Mouse (Mus musculus): ENCODE measurements around the gene Nepro.

Gene Nepro

DNA sequence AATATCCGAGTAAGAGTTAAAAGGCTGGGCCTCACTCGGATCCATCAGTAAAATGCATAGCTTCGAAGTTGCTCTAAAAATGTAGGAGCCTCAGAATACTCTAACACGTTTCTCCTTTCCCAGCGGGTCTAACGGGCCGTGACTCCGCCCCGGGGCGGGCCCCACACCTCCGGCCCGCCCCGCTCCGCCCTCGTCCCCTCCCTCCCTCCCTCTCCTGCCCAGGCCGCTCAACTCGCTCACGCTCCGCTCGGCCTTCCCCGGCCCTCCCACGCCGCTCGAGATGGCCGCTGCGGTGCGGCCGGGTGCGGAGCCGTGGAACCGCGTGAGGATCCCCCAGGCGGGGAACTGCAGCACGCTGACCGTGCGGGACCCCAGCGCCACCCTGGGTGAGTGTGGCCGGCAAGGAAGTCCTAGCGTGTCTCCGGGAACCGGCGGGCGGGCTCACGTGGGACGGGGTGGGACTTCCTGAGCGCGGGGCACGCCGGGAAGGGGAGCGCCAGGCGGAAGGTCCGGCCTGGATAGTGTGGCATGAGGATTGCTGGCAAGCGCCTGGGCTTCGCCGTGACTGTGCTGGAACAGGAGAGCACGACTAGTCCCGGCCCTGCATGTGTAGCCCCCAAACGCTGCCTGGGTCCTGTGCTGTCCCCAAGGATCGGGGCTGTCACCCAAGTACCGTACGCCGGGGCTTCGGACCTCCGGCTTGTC is at the start of gene Nepro:
Gene Nepro (plus strand): TSS at position 219 of the 705 bp plus-strand sequence.
- DNase-seq (ENCODE audit: extremely low spot score), result peak; percentile 98

DNA sequence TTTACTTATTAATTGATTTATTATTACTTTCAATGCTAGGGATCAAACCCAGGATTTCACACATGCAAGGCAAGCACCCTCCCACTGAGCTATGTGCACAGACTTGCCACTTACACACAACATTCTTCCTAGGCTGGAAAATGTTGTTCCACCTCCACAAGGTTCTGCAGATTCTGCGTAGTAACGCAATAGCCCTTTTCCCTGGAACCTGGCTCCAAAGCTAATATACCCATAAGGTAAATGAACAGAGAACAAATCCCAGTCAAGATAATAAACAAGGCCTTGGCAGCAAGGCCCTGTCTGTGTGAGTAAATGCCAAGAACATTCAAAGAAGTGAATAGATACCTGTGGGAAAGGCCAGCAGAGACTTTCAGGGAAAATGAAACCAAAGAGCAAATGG is 47.7 kb upstream of the Nepro start:
- no peak for DNase-seq (ENCODE audit: extremely low spot score)

DNA sequence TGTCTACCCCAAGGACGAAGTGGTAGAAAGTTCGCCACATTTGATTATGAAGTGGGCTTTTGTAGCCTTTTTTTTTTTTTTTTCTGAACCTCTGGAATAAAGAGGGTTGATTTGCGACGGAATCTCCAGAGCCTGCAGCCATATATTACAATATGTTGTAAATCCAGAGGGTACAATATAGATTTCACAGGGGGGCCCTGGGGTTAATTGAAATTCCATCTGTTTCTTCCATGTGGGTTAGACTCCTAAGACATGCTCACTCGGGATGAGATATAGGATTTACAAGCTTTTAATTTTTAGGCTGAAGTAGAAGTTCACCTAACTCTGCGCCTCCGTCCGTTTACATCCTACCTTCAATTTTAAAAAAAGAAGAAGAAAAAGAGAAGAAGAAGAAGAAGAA is 45.0 kb upstream of the Nepro start:
- no peak for DNase-seq (ENCODE audit: extremely low spot score)

DNA sequence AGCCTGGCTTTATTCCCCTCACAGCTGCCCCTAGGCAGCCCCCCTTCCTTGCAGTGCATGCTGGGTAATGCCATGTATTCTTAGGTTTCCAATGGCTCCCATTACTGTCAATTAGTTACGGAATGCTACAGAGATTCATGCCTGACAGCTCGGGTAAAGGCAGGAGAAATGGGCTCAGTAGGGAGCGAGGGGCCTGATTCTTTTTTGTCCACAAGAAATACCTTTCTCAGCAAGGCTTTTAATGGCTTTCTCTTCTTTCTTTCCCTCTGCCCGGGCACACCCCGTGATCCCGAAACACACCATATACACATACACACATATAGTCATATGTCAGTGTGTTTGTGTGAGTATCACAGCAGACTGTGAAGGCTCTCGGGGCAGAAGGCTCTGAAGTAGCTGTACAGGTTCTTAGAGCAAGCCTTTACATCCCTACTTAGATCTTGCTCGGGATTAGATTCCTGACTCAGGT is 44.6 kb upstream of the Nepro start:
- peak; percentile 67 for DNase-seq (ENCODE audit: extremely low spot score)

DNA sequence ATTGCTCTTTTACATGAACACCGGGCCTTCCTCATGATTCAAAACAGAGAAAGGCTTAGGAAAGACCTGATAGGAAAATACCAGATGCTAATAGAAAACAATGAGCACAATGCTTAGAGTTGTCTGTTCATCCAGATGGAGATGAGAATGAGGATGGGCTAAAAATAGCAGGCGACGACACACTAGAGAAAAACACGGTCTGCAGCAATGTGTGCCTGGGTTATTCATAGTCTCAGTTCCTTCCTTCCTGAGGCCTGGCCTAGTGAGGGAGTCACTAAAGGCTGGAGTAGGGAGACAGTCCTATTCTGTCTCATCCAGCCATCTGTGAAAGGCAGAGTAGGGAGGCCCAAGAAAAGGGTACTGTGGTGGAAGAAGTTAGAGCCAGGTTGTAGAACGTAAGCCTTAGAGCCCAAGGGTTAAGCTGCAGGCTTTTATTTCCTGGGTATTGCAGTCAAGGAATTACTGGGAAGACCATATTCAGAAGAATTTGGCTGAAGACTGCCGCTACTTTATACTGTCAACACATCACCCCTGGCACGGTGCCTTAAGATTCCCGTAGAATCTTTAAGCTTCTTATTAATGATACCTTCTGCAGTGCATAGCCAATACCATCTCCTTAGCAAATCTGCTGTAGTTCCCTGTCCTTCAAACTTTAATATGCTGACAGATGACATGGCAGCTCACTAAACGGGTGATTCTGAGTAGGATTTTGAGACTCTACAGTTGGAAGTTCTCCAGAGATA is 43.2 kb upstream of the Nepro start:
- DNase-seq (ENCODE audit: extremely low spot score), result no peak

DNA sequence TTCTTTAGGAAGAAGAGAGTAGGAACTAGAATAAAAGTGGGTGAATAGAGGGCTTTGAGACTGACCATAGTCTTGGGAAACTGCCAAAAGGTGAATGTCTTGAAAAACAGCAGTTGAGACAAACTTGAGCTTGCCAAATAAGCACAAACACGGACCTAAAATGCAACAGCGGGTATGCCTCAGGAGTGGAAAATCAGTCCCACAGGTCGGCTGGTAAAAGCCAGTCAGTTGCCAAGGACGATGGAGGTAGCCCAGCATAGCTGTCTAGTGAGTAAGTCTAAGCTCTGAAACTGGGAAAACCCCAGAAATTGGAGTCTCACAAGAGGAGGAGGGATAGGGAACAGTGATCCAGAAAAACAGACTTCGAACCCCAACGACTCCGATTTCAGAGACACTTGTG is 39.5 kb upstream of the Nepro start:
- no peak for DNase-seq (ENCODE audit: extremely low spot score)

DNA sequence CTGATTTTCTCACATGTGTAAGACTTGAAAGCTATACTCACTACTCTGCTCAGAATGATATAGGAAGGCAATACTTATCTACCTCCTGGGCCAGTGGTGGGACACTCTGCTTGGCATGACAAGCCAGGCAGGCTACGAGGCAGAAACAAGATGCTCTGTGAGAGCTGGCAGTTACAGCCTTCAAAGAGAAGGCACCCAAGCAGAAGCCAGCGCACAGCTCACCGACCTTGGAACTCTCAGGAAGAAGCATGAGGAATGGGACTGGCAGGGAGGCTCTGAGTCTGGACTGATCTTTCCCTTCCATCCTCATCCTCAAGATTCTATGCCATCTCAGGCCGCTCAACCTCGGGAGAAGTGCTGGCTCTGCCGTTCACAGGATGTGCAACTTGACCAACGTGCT is 38.7 kb upstream of the Nepro start:
- no peak for DNase-seq (ENCODE audit: extremely low spot score)

DNA sequence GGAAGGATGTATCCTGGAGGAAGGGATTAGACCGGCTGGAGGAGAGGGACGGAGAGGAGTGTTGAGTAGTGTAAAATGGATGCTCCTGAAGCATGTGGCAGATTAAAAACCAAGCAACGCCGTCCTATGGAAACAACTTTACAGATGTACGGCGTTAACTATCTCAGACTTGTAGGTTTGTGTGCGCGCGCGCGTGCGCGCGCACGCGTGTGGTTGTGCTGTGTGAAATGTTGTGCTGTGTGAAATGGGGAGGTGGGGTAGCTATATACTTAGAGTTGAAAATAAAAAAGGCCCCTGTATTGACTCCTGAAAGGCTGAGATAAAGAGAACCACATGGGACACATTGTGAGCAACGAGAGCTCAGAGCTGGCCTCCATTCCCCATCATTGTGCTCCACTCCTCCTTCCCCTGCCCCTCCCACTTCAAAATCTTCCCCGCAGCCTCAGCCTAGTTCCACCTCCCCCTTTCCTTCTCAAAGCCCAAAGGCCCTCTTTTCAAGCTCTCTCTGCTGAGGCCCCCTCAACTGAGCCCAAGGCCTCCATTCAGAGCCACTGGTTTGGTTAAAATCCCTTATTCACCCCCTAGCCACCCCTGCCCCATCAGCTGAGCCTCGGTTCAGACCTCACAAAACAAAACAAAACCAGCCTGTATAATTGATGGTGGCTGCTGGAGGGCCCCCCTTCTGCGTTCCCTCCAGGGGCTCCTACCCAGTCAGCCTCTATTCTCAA is 36.9 kb upstream of the Nepro start:
- DNase-seq (ENCODE audit: extremely low spot score), result peak; percentile 78

DNA sequence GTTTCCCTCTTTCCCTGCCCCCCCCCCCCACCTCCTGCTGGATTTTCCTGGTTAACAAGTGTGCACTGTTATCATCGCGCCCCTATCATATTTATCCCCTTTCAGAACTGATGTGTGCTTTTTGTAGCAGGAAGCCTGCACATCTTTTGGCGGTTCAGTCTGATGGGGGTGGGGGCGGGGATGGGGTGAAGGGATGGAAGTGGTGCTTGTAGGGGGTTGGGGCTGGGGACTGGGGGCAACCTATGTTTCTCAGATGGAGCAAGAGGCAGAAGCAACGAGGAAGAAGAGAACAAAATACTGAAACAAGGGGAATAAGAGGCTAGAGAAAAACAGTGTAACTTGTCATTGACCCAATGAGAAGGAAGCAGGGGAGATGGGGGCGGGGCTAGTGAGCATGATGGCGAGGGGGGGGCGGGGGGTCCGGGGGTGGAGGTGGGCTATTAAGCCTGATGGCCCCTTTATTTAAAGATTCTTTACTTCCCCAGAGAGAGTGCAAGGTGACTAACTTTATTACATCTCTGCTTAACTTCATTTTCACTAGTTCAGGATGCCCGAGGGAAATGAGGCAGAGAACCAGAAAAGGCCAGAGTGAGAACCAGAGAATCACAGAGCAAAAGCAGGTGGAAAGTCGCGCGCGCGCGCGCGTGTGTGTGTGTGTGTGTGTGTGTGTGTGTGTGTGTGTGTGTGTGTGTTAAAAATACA is 36.2 kb upstream of the Nepro start:
- DNase-seq (ENCODE audit: extremely low spot score), result no peak

DNA sequence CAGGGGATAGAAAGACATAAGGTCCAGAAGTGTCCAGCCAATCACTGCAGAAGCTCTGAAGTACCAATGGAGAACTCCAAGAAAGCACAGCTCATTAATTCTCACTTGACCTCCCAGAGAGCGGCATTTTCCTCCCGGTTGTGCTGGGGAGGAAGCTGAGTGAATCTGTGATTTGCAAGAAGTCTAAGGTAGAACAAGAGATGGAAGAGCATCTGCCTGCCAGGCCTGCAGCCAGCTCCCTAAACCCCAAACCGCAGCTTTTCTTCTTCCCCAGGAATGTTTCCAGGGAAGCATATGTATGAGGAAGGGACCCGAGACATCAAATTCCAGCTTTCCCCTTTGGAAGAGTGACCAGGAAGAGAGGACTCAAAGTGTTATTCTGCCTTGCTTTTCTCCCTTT is 35.6 kb upstream of the Nepro start:
- peak; percentile 61 for DNase-seq (ENCODE audit: extremely low spot score)

DNA sequence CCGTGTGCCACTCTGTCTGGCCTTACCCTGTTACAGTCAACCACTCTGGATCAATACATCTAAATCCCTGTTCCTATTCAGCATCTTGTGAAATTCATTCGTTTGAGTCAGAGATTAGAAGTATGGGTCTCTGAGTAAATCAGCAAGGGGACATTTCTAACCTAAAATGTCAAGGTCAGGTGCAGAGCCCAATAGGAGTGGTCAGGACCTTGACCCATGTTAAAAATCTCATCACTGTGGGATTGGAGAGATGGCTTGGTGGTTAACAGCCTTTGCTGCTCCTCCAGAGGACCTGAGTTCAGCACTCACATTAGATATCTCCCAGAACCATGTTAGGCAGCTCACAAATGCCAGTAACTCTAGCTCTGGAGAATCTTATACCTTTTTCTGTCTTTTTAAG is 33.6 kb upstream of the Nepro start:
- DNase-seq (ENCODE audit: extremely low spot score), result no peak

DNA sequence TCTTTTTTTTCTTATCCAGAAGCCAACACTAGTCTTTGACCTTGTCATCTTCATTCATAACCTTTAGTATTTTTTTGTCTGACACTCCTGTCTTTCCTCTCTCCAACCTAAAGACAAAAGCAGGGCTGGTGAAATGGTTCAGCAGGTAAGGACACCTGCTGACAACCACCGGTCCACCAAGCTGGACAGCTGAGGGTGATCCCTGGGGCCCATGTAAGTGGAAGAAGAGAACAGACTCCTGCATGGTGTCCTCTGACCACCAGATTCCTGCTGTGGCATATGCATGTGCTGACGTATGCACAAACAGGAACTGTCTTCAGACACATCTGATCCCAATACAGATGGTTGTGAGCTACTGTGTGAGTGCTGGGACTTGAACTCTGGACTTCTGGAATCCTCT is 33.0 kb upstream of the Nepro start:
- no peak for DNase-seq (ENCODE audit: extremely low spot score)

DNA sequence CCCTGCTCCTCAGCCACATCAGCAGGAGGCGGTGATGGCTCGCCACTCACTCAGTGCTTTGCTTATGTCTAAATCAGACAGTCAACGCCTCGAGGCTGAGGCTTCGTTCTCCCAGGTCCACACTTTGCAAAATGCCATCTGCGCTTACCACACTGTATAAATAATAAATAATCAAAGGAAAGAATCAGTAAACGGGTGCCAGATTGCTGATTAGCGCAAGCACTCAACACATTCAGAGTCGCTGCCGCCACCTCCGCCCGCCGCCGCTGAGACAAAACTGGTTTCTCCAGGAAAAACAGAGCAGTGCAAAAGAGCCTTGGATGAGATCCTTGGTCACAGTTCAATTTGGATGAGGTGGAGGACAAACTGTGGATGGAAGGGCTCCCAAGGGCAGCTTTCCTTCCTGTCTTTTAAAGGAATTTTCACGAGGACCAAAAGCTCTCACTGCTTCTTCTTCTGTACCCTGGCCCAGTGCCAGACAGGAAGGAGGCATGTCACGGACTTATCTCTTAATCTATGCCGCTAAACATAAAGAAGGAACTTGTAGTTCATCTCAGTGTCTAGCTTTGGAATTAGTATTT is 32.5 kb upstream of the Nepro start:
- DNase-seq (ENCODE audit: extremely low spot score), result no peak

DNA sequence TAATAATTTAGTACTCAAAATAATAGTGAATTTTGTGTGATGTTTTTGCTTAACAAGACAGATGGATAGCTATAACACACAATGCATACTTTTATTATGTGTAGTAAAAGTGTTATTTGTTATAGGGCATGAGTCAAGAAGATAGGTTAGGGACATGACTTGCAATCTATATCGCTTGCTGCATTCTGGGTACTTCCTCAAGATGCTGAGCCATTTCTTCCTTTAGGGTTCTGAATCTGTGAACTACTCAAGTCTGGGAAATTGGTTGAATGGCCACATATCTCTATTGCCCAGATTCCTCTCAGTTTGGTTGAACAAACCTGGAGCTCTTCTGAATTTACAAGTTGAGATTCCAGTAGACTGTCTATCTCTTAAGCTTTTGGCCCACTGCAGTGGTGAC is 31.6 kb upstream of the Nepro start:
- DNase-seq (ENCODE audit: extremely low spot score), result no peak

DNA sequence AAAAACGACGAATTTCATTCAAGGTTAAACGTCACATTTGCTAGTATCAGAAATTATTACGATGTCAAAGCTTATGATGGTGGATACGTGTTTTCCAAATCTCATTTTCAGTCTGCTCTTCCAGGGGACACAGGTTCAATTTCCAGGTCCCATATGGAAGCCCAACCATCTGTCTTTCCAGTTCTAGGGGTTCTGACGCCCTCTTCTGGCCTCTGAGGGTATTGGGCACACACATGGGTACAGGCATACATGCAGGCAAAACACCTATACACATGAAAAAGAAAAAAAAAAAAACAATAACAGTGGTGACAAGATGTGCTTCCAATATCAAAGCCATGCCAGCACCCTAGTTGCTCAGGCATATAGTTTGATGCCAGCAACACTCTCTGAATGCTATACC is 30.4 kb upstream of the Nepro start:
- DNase-seq (ENCODE audit: extremely low spot score), result no peak

DNA sequence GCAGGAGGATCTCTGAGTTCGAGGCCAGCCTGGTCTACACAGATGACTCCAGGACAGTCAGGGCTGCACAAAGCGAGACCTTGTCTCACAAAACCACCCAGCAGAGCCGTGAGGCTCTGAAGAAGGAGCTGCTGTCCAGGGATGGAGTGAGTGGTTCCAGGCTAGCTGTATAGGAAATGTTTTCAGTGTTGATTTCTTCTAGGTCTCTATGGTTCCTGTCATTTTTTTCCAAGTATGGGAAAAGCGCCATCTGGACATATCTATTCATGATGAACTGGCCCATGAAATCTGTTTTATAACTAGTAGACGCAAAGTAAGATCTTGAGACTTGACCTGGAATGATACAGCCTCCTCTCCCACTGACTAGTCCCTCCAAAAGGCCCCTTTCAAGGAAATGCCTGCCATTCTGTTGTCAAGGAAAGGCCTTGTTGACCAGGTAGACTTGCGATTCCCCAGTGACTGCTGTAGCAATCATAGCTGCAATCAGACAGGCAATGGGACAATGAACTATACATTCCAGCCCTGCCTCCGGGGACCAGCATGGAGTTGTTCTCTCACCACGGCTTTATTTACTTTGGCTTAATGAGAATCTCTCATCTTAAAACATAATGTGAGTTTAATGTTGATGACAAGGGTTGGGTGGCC is 28.8 kb upstream of the Nepro start:
- no peak for DNase-seq (ENCODE audit: extremely low spot score)

DNA sequence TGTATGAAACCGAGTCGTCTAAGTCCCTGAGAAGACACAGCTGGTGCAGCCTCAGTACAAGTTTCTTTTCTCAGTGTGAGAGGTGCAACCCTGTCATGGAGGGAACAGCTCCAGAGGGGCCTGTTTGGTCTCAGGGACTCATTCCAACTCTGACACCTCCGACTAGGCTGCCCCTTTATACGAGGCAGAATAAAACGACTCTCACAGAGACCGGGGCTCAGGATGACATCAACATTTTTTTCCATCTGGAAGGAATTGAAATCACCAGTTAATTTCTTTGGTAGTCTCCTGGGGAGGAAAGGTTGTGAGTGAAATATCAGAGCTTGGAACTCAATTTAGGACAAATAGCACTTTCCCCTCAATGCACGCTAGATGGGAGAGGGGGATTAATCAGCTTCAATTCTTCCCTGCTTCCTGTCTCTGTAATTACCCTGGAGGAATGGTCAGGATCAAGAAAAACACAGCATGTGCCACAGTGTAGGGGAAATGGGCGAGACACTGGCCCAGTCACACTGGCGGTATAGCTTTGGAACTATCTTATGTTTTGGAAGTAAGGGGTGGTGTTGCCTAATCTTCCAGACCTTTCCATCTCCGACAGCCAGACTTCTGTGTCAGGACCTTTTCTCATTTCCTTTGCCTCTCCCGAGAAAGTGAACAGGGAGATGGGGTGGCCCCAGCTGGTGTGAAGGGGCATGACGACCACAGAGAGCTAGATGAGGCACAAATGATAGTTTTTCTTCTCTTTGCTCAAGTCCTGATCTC is 28.1 kb upstream of the Nepro start:
- DNase-seq (ENCODE audit: extremely low spot score), result no peak

DNA sequence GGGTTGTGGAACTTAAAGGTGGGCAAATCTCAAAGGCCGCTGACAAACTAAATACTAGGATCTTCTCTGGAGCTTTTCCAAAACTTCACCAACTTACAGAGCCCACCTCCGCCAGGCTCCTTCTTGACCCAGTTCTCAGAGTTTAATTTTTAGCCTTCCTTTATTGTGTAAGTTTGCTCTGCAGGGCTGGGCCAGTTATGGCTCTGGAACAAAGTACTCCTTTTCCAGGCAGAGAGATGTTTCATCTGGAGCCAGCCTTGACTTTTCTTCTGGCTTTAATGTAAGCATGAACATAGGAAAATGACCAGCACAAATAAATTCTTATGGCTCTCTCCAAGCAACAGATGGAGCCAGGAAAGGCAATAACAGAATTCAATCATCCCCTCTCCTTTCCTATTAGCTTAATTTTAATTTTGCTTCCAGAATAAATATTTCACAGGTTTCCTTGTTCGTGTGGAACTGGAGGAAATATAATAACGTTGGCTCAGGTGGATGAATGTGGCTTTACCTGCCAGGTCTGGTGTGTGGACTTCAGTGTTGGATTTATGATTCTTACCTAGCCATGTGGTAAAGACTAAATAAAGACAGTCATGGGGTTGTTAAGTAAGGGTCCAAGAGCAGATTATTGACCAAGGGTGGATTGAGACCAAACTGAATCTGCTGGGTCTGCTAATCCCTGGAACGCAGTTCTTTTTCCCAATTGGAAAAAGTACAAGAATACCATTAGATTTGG is 26.5 kb upstream of the Nepro start:
- DNase-seq (ENCODE audit: extremely low spot score), result no peak

DNA sequence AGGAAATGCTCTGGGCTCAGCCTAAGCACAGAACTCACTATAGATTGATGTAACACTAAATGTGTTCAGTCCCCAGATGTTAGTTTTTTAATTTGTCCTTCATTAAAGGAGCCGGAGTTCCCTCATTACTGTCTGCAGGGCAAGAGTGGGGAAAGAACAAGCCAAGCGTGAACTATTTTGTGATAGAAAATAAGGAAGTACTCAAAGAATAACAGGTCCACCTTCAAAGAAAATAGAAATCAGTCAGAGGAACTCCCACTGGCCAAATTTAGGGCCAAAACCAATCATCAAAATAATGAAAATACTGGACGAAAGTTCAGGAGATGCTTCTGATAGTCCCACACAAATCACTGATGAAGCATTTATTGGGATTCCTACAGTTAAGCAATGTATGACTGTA is 22.9 kb upstream of the Nepro start:
- DNase-seq (ENCODE audit: extremely low spot score), result no peak

DNA sequence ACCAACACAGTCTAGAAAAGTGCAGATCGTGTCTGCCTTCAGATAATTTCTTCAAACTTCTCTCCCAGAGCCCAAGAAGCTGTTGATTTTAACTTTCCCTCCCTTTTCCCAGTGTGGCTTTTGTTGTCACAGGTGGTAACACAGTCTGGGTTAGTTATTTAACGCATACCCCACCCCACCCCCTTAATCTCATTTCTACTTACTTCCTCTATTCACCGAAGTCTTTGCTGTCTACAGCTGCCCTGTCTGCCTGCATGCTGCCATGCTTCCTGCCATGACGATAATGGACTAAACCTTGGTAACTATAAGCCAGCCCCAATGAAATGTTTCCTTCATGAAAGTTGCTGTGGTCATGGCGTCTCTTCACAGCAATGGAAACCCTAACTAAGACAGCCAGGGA is 21.8 kb upstream of the Nepro start:
- no peak for DNase-seq (ENCODE audit: extremely low spot score)
